Mouse (Mus musculus) liver, embryonic 16.5 days (tissue): ENCODE data around the gene Uchl3. TPM values are rescaled to one million over a fixed set of nuclear protein-coding genes. Genes with fewer than 3 reads are reported as not detected.

ENCODE experiments used
- ATAC-seq: fragments of 200-750 bp; cut with Nextera tagmentation; 2 replicates; pipeline ENCODE4 v1.8.0; 2017; ENCODE audit warnings: low read depth, mild to moderate bottlenecking, moderate number of reproducible peaks, moderate library complexity
- H3K27ac ChIP-seq: fragments of 300-500 bp; sonication (generic); 2 replicates; pipeline ENCODE4 v1.5.1; 2014; ENCODE audit warnings: mild to moderate bottlenecking, low read length
- H3K27me3 ChIP-seq: fragments of 300-500 bp; sonication (generic); 2 replicates; pipeline ENCODE4 v1.6.1; 2014; ENCODE audit warnings: low read depth, low read length, mixed read lengths; ENCODE audit not compliant: control insufficient read depth, insufficient read depth
- H3K36me3 ChIP-seq: fragments of 300-500 bp; sonication (generic); 2 replicates; pipeline ENCODE4 v1.6.1; 2014; ENCODE audit warnings: mild to moderate bottlenecking; ENCODE audit not compliant: control insufficient read depth, insufficient read depth
- H3K4me1 ChIP-seq: fragments of 300-500 bp; sonication (generic); 2 replicates; pipeline ENCODE4 v1.6.1; 2014; ENCODE audit warnings: low read depth, low read length, mixed read lengths; ENCODE audit not compliant: control insufficient read depth
- H3K4me2 ChIP-seq: fragments of 300-500 bp; sonication (generic); 2 replicates; pipeline ENCODE4 v1.6.1; 2014; ENCODE audit warnings: low read depth, low read length, mixed read lengths
- H3K4me3 ChIP-seq: fragments of 300-500 bp; sonication (generic); 2 replicates; pipeline ENCODE4 v1.5.1; 2014; ENCODE audit warnings: low read depth, mild to moderate bottlenecking, low read length
- H3K9ac ChIP-seq: fragments of 300-500 bp; sonication (generic); 2 replicates; pipeline ENCODE4 v1.6.1; 2014; ENCODE audit warnings: low read depth, low read length
- H3K9me3 ChIP-seq: fragments of 300-500 bp; sonication (generic); replicated peaks from 2 replicates; pipeline ENCODE4 v1.6.1; 2016; ENCODE audit warnings: low read length; ENCODE audit not compliant: control insufficient read depth
- WGBS: fragments of 180-500 bp; shearing (Covaris S2); extraction: QIAGEN DNeasy Blood & Tissue Kit; methylation state at CpG from one replicate; pipeline ENCODE4 v1.1.7; 2014; ENCODE audit not compliant: insufficient replicate concordance; 5-methylcytosine and 5-hydroxymethylcytosine counted together
- polyA plus RNA-seq: library from polyadenylated mRNA; unstranded; fragments of >200 nt; fragmentation: Nextera tagmentation; extraction: Ambion mirVana; gene quantifications from 2 replicates; pipeline ENCODE4 v1.2.1, GENCODE M21; 2015

Uchl3 gene
- polyA plus RNA-seq, 1 experiment from 2014 or later, result 40.3 TPM

DNA sequence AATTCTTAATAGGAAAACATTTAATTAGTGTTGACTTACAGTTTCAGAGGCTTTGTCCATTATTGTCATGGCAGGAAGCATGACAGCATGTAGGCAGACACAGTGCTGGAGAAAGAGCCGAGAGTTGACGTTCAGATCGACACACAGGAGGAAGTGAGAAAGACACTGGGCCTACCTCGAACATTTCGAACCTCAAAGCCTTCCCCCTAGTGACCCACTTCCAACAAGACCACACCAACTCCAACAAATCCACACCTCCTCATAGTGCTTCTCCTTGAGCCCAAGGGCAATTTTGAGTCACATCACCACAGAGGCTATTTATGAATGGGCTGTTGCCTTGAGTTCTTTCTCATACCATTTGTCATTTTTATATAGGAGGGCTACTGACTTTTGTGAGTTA is 53.3 kb downstream of the Uchl3 start:
- ATAC-seq, result no peak
- Histone ChIP-seq H3K27me3 (no peaks in the 10 kb centered on the region), H3K9ac (no peak overlapping the region), H3K36me3 (no peaks in the 10 kb centered on the region), H3K4me1 (no peaks in the 10 kb centered on the region), H3K4me3 (no peak overlapping the region), H3K9me3 (no peaks in the 10 kb centered on the region), H3K27ac (no peak overlapping the region), H3K4me2 (no peak overlapping the region)
- 57% methylated on average over 5 of the region's 5 CpGs for WGBS

DNA sequence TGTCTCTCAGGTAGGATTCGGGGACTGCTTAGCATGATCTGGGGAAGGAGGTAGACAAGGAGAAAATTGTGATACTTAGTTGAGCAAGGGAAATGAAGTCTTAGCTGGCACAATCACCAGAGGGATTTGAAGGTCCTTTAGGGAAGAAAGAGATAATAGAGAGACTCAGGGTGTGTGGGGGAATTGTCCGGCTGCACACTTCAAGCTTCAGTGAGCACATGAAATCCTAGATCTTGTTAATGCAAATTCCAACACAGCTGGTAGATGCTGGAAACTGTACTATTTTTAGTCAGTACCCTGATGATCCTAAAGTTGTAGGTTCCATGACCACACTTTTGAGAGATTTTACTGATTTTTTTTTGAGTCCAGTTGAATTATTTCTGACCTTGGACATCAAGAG is 60.6 kb downstream of the Uchl3 start:
- Histone ChIP-seq H3K36me3 (no peaks in the 10 kb centered on the region), H3K27me3 (no peaks in the 10 kb centered on the region), H3K9ac (no peak overlapping the region), H3K27ac (no peak overlapping the region), H3K9me3 (no peaks in the 10 kb centered on the region), H3K4me2 (no peak overlapping the region), H3K4me3 (no peak overlapping the region), H3K4me1 (no peaks in the 10 kb centered on the region)
- ATAC-seq, result no peak
- 62% methylated on average over 2 of the region's 2 CpGs for WGBS

DNA sequence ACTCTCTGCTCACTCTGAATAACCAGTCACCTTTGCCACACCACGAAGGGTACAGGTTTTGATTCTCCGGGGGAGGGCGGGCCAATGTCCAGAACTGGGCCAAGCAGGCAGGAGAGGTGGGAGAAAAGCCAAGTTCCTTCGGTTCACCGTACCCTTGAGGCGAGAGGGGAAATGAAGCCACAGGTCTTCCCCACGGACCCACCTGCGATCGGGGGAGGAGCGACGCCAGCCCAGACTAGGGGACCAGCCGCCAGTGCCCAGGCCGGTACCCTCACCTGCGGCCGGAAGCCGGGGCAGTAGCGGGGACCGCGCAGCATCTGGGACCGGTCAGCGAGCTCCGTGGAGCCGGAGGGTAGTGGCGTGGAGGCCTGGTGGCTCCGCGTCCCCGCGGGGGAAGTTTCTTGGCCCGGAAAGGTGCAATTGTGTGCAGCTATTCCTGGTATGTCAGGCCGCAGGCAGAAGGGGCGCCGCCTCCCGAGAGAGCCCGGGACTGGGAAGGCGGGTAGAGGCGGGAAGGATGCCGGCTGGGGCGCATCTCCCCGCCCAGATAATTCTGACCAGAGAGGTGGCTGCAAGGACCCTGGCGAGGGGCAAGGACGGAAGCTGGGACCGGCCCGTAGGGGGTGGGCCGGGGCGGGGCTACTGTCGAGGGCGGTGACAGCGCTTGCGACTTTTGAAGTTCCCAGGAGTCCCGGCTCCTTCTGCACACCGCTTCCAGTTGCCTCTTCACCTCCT is 75.6 kb downstream of the Uchl3 start, which contains the start of the genes Gm9922 and Lmo7:
Gm9922 (minus strand) TSS at position 578 of the 735 bp plus-strand sequence.
Lmo7 (plus strand) TSS at position 721 of the 735 bp plus-strand sequence.
- H3K9me3 ChIP-seq, result no peaks in the 10 kb centered on the region
- peak; percentile 59 for ATAC-seq
- H3K4me2 ChIP-seq, result peak within 1 kb of the TSS; percentile 73
- H3K9ac ChIP-seq, result peak within 1 kb of the TSS; percentile 34; the same call in 1 of the 2 replicates
- under 1% methylated on average over 51 of the region's 51 CpGs for WGBS
- no peak within 1 kb of the TSS for H3K27ac ChIP-seq
- H3K36me3 ChIP-seq, result no peaks in the 10 kb centered on the region
- peak within 1 kb of the TSS; percentile 57 for H3K4me3 ChIP-seq
- no peaks in the 10 kb centered on the region; the same call in 1 of the 2 replicates for H3K4me1 ChIP-seq
- H3K27me3 ChIP-seq, result peaks cover 37% of the 10 kb centered on the region

DNA sequence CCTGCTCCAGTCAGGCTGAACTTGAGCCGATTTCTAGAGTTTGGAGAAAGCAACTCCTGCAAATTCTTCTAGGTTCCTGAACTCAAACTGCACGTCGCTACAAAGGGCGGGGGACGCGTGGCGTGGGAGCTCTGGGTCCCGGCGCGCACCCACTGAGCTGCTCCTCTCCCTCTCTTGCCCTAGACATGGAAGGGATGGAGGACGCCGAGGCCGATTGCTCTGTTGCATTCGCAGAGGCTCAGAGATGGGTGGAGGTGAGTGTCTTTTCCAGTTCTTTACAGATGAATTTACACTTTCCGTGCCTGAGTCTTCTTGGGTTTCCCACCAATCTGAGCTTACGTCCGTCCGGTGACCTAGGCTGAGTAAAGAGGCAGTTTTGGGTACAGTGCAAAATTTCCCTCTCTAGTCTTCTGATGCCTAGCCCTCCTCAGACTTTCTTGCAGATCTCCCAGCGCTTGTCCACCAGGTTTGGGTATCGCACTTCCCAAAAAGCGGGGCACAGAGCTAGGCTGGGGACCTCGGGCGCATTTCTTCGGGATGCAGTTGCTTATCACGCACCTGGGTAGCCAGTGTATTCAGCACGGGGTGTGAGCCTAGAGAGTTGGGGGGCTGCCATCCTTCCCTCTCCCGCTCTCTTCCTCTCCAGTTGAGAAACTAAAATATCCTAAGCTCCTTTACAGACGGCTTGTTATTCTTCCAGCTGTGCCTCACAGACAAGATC is 76.4 kb downstream of the Uchl3 start:
- peaks cover 37% of the 10 kb centered on the region for H3K27me3 ChIP-seq
- no peak overlapping the region for H3K27ac ChIP-seq
- no peak overlapping the region; the same call in 1 of the 2 replicates for H3K9ac ChIP-seq
- H3K36me3 ChIP-seq, result no peaks in the 10 kb centered on the region
- 2% methylated on average over 28 of the region's 28 CpGs for WGBS
- H3K9me3 ChIP-seq, result no peaks in the 10 kb centered on the region
- no peaks in the 10 kb centered on the region; the same call in 1 of the 2 replicates for H3K4me1 ChIP-seq
- no peak for ATAC-seq
- H3K4me3 ChIP-seq, result peak overlapping the region; percentile 57
- H3K4me2 ChIP-seq, result peak overlapping the region; percentile 73

DNA sequence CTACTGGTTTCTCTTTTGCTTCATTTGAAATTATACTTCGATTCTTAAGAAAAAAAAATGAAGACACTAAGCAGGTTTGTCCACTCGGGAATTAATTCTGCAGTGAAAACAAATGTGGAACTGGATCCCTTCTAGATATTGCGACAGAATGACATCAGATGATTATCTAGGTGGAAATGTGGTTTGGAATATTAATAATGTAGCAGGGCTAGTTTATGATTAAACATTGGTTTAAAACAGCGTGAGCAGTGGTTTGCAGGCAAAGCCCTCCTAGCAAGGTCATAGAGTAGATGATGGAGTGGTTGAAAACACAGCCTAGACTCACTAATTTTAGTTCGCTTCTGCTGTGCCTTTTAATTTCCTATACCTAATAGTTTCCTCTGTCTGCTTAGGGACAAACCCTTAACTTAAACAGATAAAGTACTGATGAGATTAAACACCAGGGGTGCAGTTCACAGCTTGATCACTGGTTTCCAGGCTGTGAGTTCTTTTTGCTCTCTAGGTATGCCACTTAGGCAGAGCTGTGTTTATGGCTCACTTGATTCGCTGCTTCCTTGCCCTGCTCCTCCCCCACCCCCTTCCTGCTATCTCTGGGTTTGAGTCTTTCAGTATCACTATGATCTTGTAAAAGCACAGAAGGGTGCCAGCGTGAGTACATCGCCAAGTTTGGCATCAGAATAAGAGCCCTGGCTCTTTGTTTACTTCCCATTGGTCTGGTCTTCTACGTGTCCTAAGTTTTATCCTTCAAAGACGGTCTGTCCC is 80.0 kb downstream of the Uchl3 start:
- no peak for ATAC-seq
- H3K9me3 ChIP-seq, result no peaks in the 10 kb centered on the region
- no peaks in the 10 kb centered on the region for H3K36me3 ChIP-seq
- WGBS, result 23% methylated on average over 10 of the region's 10 CpGs
- no peak overlapping the region for H3K4me3 ChIP-seq
- H3K9ac ChIP-seq, result no peak overlapping the region
- no peak overlapping the region for H3K27ac ChIP-seq
- H3K4me1 ChIP-seq, result no peaks in the 10 kb centered on the region; the same call in 1 of the 2 replicates
- no peak overlapping the region for H3K4me2 ChIP-seq
- peaks cover 27% of the 10 kb centered on the region for H3K27me3 ChIP-seq

DNA sequence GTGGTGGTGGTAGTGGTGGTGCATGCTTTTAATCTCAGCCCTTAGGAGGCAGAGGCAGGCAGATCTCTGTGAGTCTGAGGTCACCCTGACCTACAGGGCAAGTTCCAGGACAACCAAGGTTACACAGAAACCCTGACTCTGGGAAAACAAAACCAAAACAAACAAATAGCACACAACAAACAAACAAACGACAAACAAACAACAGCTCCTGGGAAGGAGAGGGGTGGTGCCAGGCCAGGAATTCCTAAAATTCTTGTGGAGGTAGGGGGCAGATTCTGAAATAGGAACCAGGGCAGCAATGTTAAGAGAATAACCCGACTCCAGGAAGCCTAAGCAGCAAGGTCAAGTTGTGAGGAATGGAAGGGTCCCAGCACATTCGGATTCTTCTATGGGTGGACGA is 83.7 kb downstream of the Uchl3 start:
- WGBS, result 49% methylated on average over 4 of the region's 4 CpGs
- ATAC-seq, result no peak
- no peak overlapping the region for H3K27ac ChIP-seq

More for the DNA sequence above, 83.7 kb downstream of the Uchl3 start:
- no peak overlapping the region for H3K4me3 ChIP-seq
- H3K4me2 ChIP-seq, result no peak overlapping the region
- no peak overlapping the region for H3K9ac ChIP-seq
- H3K36me3 ChIP-seq, result no peaks in the 10 kb centered on the region
- H3K27me3 ChIP-seq, result no peaks in the 10 kb centered on the region; the same call in 1 of the 2 replicates
- no peaks in the 10 kb centered on the region for H3K9me3 ChIP-seq
- H3K4me1 ChIP-seq, result no peaks in the 10 kb centered on the region

Other genes starting within 250 kb of the Uchl3 start
- 1.5 and 2.0 TPM in 2 replicates for gene Tbc1d4, start 44.8 kb upstream of the Uchl3 start, polyA plus RNA-seq
- 35.7 and 41.1 TPM in 2 replicates for gene Commd6, start 13.3 kb upstream of the Uchl3 start, polyA plus RNA-seq
- not detected in 2 replicates for gene Gm9922, start 75.8 kb downstream of the Uchl3 start, polyA plus RNA-seq
- gene Lmo7, start 76.0 kb downstream of the Uchl3 start, polyA plus RNA-seq, result 2.9 and 3.6 TPM in 2 replicates